Mouse (Mus musculus): ENCODE measurements around the gene Fbxl16. TPM values are rescaled to one million over a fixed set of nuclear protein-coding genes. Genes with fewer than 3 reads are reported as not detected.

The Fbxl16 gene
- polyA plus RNA-seq, 1 experiment = 1.4 TPM

DNA sequence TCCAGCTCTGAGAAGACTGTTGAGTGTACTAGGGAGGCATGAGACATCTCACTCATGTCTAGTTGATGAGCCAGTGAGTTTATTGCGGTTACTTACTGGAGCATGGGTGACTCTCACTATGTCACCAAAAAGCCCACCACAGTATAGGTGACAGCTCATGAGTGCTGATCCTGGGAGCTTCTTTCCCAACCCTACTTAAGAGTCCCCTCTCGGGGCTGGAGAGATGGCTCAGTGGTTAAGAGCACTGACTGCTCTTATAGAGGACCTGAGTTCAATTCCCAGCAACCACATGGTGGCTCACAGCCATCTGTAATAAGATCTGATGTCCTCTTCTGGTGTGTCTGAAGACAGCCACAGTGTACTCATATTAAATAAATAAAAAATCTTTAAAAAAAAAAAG lies 61.1 kb downstream of the Fbxl16 start:
- no peak for TF ChIP-seq CTCF (IDR thresholded peaks at IDR 0.05; ENCODE audit: extremely low read depth, insufficient read depth, insufficient read length, insufficient replicate concordance)
- TF ChIP-seq POLR2A (IDR thresholded peaks at IDR 0.05; ENCODE audit: low read depth, low read length) = no peak
- no peaks in the 10 kb centered on the region for H3K36me3 ChIP-seq (ENCODE audit: control insufficient read depth, insufficient read depth, low read length)
- H3K27ac ChIP-seq (ENCODE audit: insufficient read depth, low read length) = no peak overlapping the region
- no peaks in the 10 kb centered on the region; the same call in 1 of the 2 replicates for H3K4me1 ChIP-seq (ENCODE audit: control insufficient read depth, insufficient read depth, insufficient read length)
- 92% methylated on average over 2 of the region's 2 CpGs for WGBS
- no peak for DNase-seq (ENCODE audit: low read depth in 1 of 2, low spot score in 2 of 2)
- H3K27me3 ChIP-seq (ENCODE audit: control insufficient read depth, insufficient read depth, low read length) = no peaks in the 10 kb centered on the region
- no peak overlapping the region for H3K4me3 ChIP-seq (ENCODE audit: extremely low read depth, insufficient read depth, insufficient read length)

Other genes starting within 250 kb of the Fbxl16 start
- gene Sox8, start 238.4 kb upstream of the Fbxl16 start, polyA plus RNA-seq (2012; rRNA removed) = 0.65 and 0.83 TPM in 2 replicates
- 13.1 and 15.6 TPM in 2 replicates for gene Lmf1, start 230.0 kb upstream of the Fbxl16 start, polyA plus RNA-seq (2012; rRNA removed)
- gene Gng13, start 91.9 kb upstream of the Fbxl16 start, polyA plus RNA-seq (2012; rRNA removed) = 0.16 TPM in 1 of 2 replicates, not detected in the other
- 10.6 and 13.0 TPM in 2 replicates for gene Chtf18, start 81.7 kb upstream of the Fbxl16 start, polyA plus RNA-seq (2012; rRNA removed)
- 25.9 and 37.9 TPM in 2 replicates for gene Rpusd1, start 81.4 kb upstream of the Fbxl16 start, polyA plus RNA-seq (2012; rRNA removed)
- gene Mslnl, start 73.0 kb upstream of the Fbxl16 start, polyA plus RNA-seq (2012; rRNA removed) = 0.09 and 0.13 TPM in 2 replicates
- gene Msln, start 54.7 kb upstream of the Fbxl16 start, polyA plus RNA-seq (2012; rRNA removed) = 3.1 and 6.8 TPM in 2 replicates
- 18.6 and 20.7 TPM in 2 replicates for gene Narfl, start 35.3 kb upstream of the Fbxl16 start, polyA plus RNA-seq (2012; rRNA removed)
- 37.9 and 49.4 TPM in 2 replicates for gene Haghl, start 23.4 kb upstream of the Fbxl16 start, polyA plus RNA-seq (2012; rRNA removed)
- 0.08 TPM in 1 of 2 replicates, not detected in the other for gene Ccdc78, start 22.5 kb upstream of the Fbxl16 start, polyA plus RNA-seq (2012; rRNA removed)
- 96.7 and 113 TPM in 2 replicates for gene Fam173a, start 16.2 kb upstream of the Fbxl16 start, polyA plus RNA-seq (2012; rRNA removed)
- 1.1 TPM in 1 of 2 replicates, not detected in the other for gene AC134908.4, start 13.4 kb upstream of the Fbxl16 start, polyA plus RNA-seq (2012; rRNA removed)
- 37.6 and 61.5 TPM in 2 replicates for gene Metrn, start 11.9 kb upstream of the Fbxl16 start, polyA plus RNA-seq (2012; rRNA removed)
- 33.6 and 38.6 TPM in 2 replicates for gene Wdr24, start 14.5 kb downstream of the Fbxl16 start, polyA plus RNA-seq (2012; rRNA removed)
- gene Jmjd8, start 19.8 kb downstream of the Fbxl16 start, polyA plus RNA-seq (2012; rRNA removed) = 30.9 and 31.3 TPM in 2 replicates
- gene Stub1, start 24.3 kb downstream of the Fbxl16 start, polyA plus RNA-seq (2012; rRNA removed) = 85.4 and 104 TPM in 2 replicates
- gene Rhbdl1, start 28.2 kb downstream of the Fbxl16 start, polyA plus RNA-seq (2012; rRNA removed) = 5.5 and 7.3 TPM in 2 replicates
- gene Gm20683, start 32.7 kb downstream of the Fbxl16 start, polyA plus RNA-seq (2012; rRNA removed) = 29.5 and 34.1 TPM in 2 replicates
- gene Rhot2, start 35.8 kb downstream of the Fbxl16 start, polyA plus RNA-seq (2012; rRNA removed) = 62.1 and 77.0 TPM in 2 replicates
- gene Wdr90, start 52.4 kb downstream of the Fbxl16 start, polyA plus RNA-seq (2012; rRNA removed) = 34.5 and 45.0 TPM in 2 replicates
- 17.3 and 21.7 TPM in 2 replicates for gene Mcrip2, start 59.7 kb downstream of the Fbxl16 start, polyA plus RNA-seq (2012; rRNA removed)
- gene Mettl26, start 66.0 kb downstream of the Fbxl16 start, polyA plus RNA-seq (2012; rRNA removed) = 53.6 and 81.2 TPM in 2 replicates
- 0.74 and 0.99 TPM in 2 replicates for gene Wfikkn1, start 71.8 kb downstream of the Fbxl16 start, polyA plus RNA-seq (2012; rRNA removed)
- 26.8 and 31.6 TPM in 2 replicates for gene Rab40c, start 110.6 kb downstream of the Fbxl16 start, polyA plus RNA-seq (2012; rRNA removed)
- 203 and 239 TPM in 2 replicates for gene Pigq, start 135.9 kb downstream of the Fbxl16 start, polyA plus RNA-seq (2012; rRNA removed)
- gene Nhlrc4, start 135.9 kb downstream of the Fbxl16 start, polyA plus RNA-seq (2012; rRNA removed) = 4.3 and 4.7 TPM in 2 replicates
- gene A930017K11Rik, start 143.5 kb downstream of the Fbxl16 start, polyA plus RNA-seq (2012; rRNA removed) = not detected in 2 replicates
- 35.0 and 45.9 TPM in 2 replicates for gene Capn15, start 176.7 kb downstream of the Fbxl16 start, polyA plus RNA-seq (2012; rRNA removed)